Mouse (Mus musculus) hindbrain, embryonic 15.5 days (tissue): ENCODE measurements at regions not wholly inside any gene's neighbourhood (a gene's known extent, or its start where the extent isn't known, plus 50 kb on each side); places are given as distances from the start of the nearest gene placed in this dataset.
A peak's percentile ranks its signal among the peaks of the same experiment; 100 is the strongest.

ENCODE experiments used
- ATAC-seq: fragments of 200-750 bp; cut with Nextera tagmentation; 2 replicates; pipeline ENCODE4 v1.8.0; 2017; ENCODE audit warnings: low read depth, moderate number of reproducible peaks, moderate TSS enrichment; ENCODE audit not compliant: low FRiP score
- H3K27ac ChIP-seq: fragments of 300-500 bp; sonication (generic); replicated peaks from 2 replicates; pipeline ENCODE4 v1.5.1; 2015; ENCODE audit warnings: mild to moderate bottlenecking, inconsistent platforms
- H3K27me3 ChIP-seq: fragments of 300-500 bp; sonication (generic); 2 replicates; pipeline ENCODE4 v1.6.1; 2015; ENCODE audit warnings: control low read depth, inconsistent platforms
- H3K36me3 ChIP-seq: fragments of 300-500 bp; sonication (generic); 2 replicates; pipeline ENCODE4 v1.6.1; 2015; ENCODE audit warnings: control low read depth, inconsistent platforms
- H3K4me1 ChIP-seq: fragments of 300-500 bp; sonication (generic); replicated peaks from 2 replicates; pipeline ENCODE4 v1.6.1; 2015; ENCODE audit warnings: control low read depth, inconsistent platforms
- H3K4me2 ChIP-seq: fragments of 300-500 bp; sonication (generic); 2 replicates; pipeline ENCODE4 v1.6.1; 2015; ENCODE audit warnings: moderate library complexity, mild to moderate bottlenecking, inconsistent platforms
- H3K4me3 ChIP-seq: fragments of 300-500 bp; sonication (generic); 2 replicates; pipeline ENCODE4 v1.5.1; 2015; ENCODE audit warnings: mild to moderate bottlenecking, inconsistent platforms
- H3K9ac ChIP-seq: fragments of 300-500 bp; sonication (generic); 2 replicates; pipeline ENCODE4 v1.6.1; 2015; ENCODE audit warnings: inconsistent platforms
- H3K9me3 ChIP-seq: fragments of 300-500 bp; sonication (generic); 2 replicates; pipeline ENCODE4 v1.6.1; 2016; ENCODE audit warnings: control low read depth, inconsistent platforms
- WGBS: fragments of 180-500 bp; shearing (Covaris S2); methylation state at CpG from one replicate; pipeline ENCODE4 v1.1.7; 2015; 5-methylcytosine and 5-hydroxymethylcytosine counted together

- Histone ChIP-seq H3K4me3 (no peak overlapping the region), H3K9ac (no peak overlapping the region), H3K36me3 (no peaks in the 10 kb centered on the region), H3K27ac (no peak overlapping the region), H3K4me2 (no peak overlapping the region), H3K27me3 (no peaks in the 10 kb centered on the region), H3K4me1 (no peaks in the 10 kb centered on the region), H3K9me3 (no peaks in the 10 kb centered on the region)
- ATAC-seq: no peak
- WGBS: 83% methylated on average over 3 of the region's 3 CpGs
Observed at GRCm38 (mm10) chr1:52338704-52339103, 105.7 kb upstream of the Gls start.

GRCm38 (mm10) chr1:52338243-52338642 lies 105.2 kb upstream of the Gls start:
- H3K27me3 ChIP-seq: no peaks in the 10 kb centered on the region
- no peak overlapping the region for H3K9ac ChIP-seq
- 91% methylated on average over 6 of the region's 6 CpGs for WGBS
- no peaks in the 10 kb centered on the region for H3K4me1 ChIP-seq
- ATAC-seq: no peak
- H3K4me3 ChIP-seq: no peak overlapping the region
- H3K4me2 ChIP-seq: no peak overlapping the region
- H3K9me3 ChIP-seq: no peaks in the 10 kb centered on the region
- H3K27ac ChIP-seq: no peak overlapping the region
- H3K36me3 ChIP-seq: no peaks in the 10 kb centered on the region

GRCm38 (mm10) chr1:52336696-52337095 lies 103.7 kb upstream of the Gls start:
- Histone ChIP-seq H3K4me2 (no peak overlapping the region), H3K27me3 (no peaks in the 10 kb centered on the region), H3K4me3 (no peak overlapping the region), H3K4me1 (no peaks in the 10 kb centered on the region), H3K9ac (no peak overlapping the region), H3K27ac (no peak overlapping the region), H3K9me3 (no peaks in the 10 kb centered on the region), H3K36me3 (no peaks in the 10 kb centered on the region)
- no peak for ATAC-seq
- WGBS: 92% methylated on average over 3 of the region's 3 CpGs

- Histone ChIP-seq H3K4me2 (no peak overlapping the region), H3K4me3 (no peak overlapping the region), H3K36me3 (no peaks in the 10 kb centered on the region), H3K27ac (no peak overlapping the region), H3K9me3 (no peaks in the 10 kb centered on the region), H3K27me3 (no peaks in the 10 kb centered on the region), H3K9ac (no peak overlapping the region), H3K4me1 (no peaks in the 10 kb centered on the region)
- ATAC-seq: no peak
- WGBS: 78% methylated on average over 12 of the region's 12 CpGs
Observed at GRCm38 (mm10) chr1:52332013-52332412, 99.0 kb upstream of the Gls start.

- H3K27ac ChIP-seq: no peak overlapping the region
- WGBS: 61% methylated on average over 4 of the region's 4 CpGs
- no peaks in the 10 kb centered on the region for H3K9me3 ChIP-seq
- H3K4me2 ChIP-seq: no peak overlapping the region
- no peaks in the 10 kb centered on the region for H3K4me1 ChIP-seq
- H3K4me3 ChIP-seq: no peak overlapping the region
- no peak overlapping the region for H3K9ac ChIP-seq
- no peaks in the 10 kb centered on the region for H3K27me3 ChIP-seq
- no peaks in the 10 kb centered on the region for H3K36me3 ChIP-seq
- no peak for ATAC-seq
Observed at GRCm38 (mm10) chr1:52331442-52331841, 98.4 kb upstream of the Gls start.

GRCm38 (mm10) chr1:52330496-52330895 lies 97.5 kb upstream of the Gls start:
- H3K4me2 ChIP-seq: no peak overlapping the region
- no peaks in the 10 kb centered on the region for H3K36me3 ChIP-seq
- no peak overlapping the region for H3K4me3 ChIP-seq
- H3K9ac ChIP-seq: no peak overlapping the region
- H3K27ac ChIP-seq: no peak overlapping the region
- H3K9me3 ChIP-seq: no peaks in the 10 kb centered on the region
- H3K4me1 ChIP-seq: no peaks in the 10 kb centered on the region
- WGBS: 89% methylated on average over 6 of the region's 6 CpGs
- H3K27me3 ChIP-seq: no peaks in the 10 kb centered on the region
- no peak for ATAC-seq

- Histone ChIP-seq H3K36me3 (no peaks in the 10 kb centered on the region), H3K4me2 (no peak overlapping the region)
Observed at GRCm38 (mm10) chr1:52328507-52328906, 95.5 kb upstream of the Gls start.

GRCm38 (mm10) chr1:52324356-52324755 lies 91.3 kb upstream of the Gls start:
- 96% methylated on average over 2 of the region's 2 CpGs for WGBS
- no peaks in the 10 kb centered on the region for H3K36me3 ChIP-seq
- no peak overlapping the region for H3K9ac ChIP-seq
- H3K9me3 ChIP-seq: no peaks in the 10 kb centered on the region
- no peak for ATAC-seq
- no peak overlapping the region for H3K27ac ChIP-seq
- no peak overlapping the region for H3K4me2 ChIP-seq
- no peak overlapping the region for H3K4me3 ChIP-seq
- no peaks in the 10 kb centered on the region for H3K27me3 ChIP-seq
- H3K4me1 ChIP-seq: no peaks in the 10 kb centered on the region

More at GRCm38 (mm10) chr1:52328507-52328906, 95.5 kb upstream of the Gls start:
- no peak for ATAC-seq
- H3K4me1 ChIP-seq: no peaks in the 10 kb centered on the region
- no peaks in the 10 kb centered on the region for H3K27me3 ChIP-seq
- H3K9me3 ChIP-seq: no peaks in the 10 kb centered on the region
- H3K27ac ChIP-seq: no peak overlapping the region
- H3K9ac ChIP-seq: no peak overlapping the region
- H3K4me3 ChIP-seq: no peak overlapping the region

GRCm38 (mm10) chr1:52312076-52312633 lies 79.1 kb upstream of the Gls start:
- no peak overlapping the region for H3K4me2 ChIP-seq
- H3K4me3 ChIP-seq: no peak overlapping the region
- 54% methylated on average over 3 of the region's 3 CpGs for WGBS
- no peaks in the 10 kb centered on the region for H3K4me1 ChIP-seq
- H3K9ac ChIP-seq: no peak overlapping the region
- peak; percentile 38; the same call in 1 of the 2 replicates for ATAC-seq
- H3K9me3 ChIP-seq: no peaks in the 10 kb centered on the region
- no peaks in the 10 kb centered on the region for H3K27me3 ChIP-seq
- no peak overlapping the region for H3K27ac ChIP-seq
- no peaks in the 10 kb centered on the region for H3K36me3 ChIP-seq

- Histone ChIP-seq H3K9me3 (no peaks in the 10 kb centered on the region), H3K9ac (no peak overlapping the region), H3K4me3 (no peak overlapping the region), H3K27me3 (no peaks in the 10 kb centered on the region), H3K27ac (0 out of 2 replicates have a peak overlapping the region, but pooled peaks have one; percentile 20), H3K36me3 (no peaks in the 10 kb centered on the region), H3K4me2 (no peak overlapping the region), H3K4me1 (0 out of 2 replicates have a peak, but pooled peaks cover 6% of the 10 kb centered on the region)
- WGBS: 49% methylated on average over 6 of the region's 6 CpGs
- no peak for ATAC-seq
Observed at GRCm38 (mm10) chr1:52306892-52307291, 73.9 kb upstream of the Gls start.

- Histone ChIP-seq H3K4me3 (no peak overlapping the region), H3K9ac (no peak overlapping the region), H3K27ac (peak overlapping the region; percentile 40; the same call in 1 of the 2 replicates), H3K4me2 (peak overlapping the region; percentile 17; the same call in 1 of the 2 replicates), H3K9me3 (no peaks in the 10 kb centered on the region), H3K27me3 (no peaks in the 10 kb centered on the region), H3K4me1 (0 out of 2 replicates have a peak, but pooled peaks cover 6% of the 10 kb centered on the region), H3K36me3 (no peaks in the 10 kb centered on the region)
- WGBS: 56% methylated on average over 18 of the region's 18 CpGs
- peak; percentile 72 for ATAC-seq
Observed at GRCm38 (mm10) chr1:52305679-52306632, 72.9 kb upstream of the Gls start.

GRCm38 (mm10) chr1:52302557-52302956 lies 69.5 kb upstream of the Gls start:
- Histone ChIP-seq H3K9ac (no peak overlapping the region), H3K27me3 (no peaks in the 10 kb centered on the region), H3K4me1 (0 out of 2 replicates have a peak, but pooled peaks cover 6% of the 10 kb centered on the region), H3K4me3 (no peak overlapping the region), H3K9me3 (no peaks in the 10 kb centered on the region), H3K27ac (no peak overlapping the region), H3K4me2 (no peak overlapping the region), H3K36me3 (no peaks in the 10 kb centered on the region)
- no peak for ATAC-seq
- WGBS: 7% methylated on average over 6 of the region's 6 CpGs
